Mouse (Mus musculus) lung, postnatal 0 days (tissue): ENCODE data around the gene Kcnh1. TPM values are rescaled to one million over a fixed set of nuclear protein-coding genes. Genes with fewer than 3 reads are reported as not detected.

Source experiments
- ATAC-seq: fragments of 200-750 bp; cut with Nextera tagmentation; 2 replicates; pipeline ENCODE4 v1.8.0; 2017; ENCODE audit warnings: moderate library complexity
- DNase-seq: peaks from one replicate; pipeline ENCODE4 v3.0.0-alpha.2; 2016; ENCODE audit warnings: low spot score
- H3K27ac ChIP-seq: fragments of 300-500 bp; sonication (generic); 2 replicates; pipeline ENCODE4 v1.5.1; 2014; ENCODE audit warnings: antibody characterized with exemption, mild to moderate bottlenecking, low read length, mixed read lengths
- H3K27me3 ChIP-seq: fragments of 300-500 bp; sonication (generic); replicated peaks from 2 replicates; pipeline ENCODE4 v1.6.1; 2014; ENCODE audit warnings: low read length, mixed read lengths; ENCODE audit not compliant: insufficient read depth
- H3K36me3 ChIP-seq: fragments of 300-500 bp; sonication (generic); 2 replicates; pipeline ENCODE4 v1.6.1; 2014; ENCODE audit warnings: low read length, mixed read lengths; ENCODE audit not compliant: insufficient read depth
- H3K4me1 ChIP-seq: fragments of 300-500 bp; sonication (generic); 2 replicates; pipeline ENCODE4 v1.6.1; 2014; ENCODE audit warnings: antibody characterized with exemption, low read depth, low read length, mixed read lengths; ENCODE audit not compliant: insufficient read depth
- H3K4me2 ChIP-seq: fragments of 300-500 bp; sonication (generic); replicated peaks from 2 replicates; pipeline ENCODE4 v1.6.1; 2014; ENCODE audit warnings: low read depth, mild to moderate bottlenecking, low read length, moderate library complexity, mixed read lengths
- H3K4me3 ChIP-seq: fragments of 300-500 bp; sonication (generic); 2 replicates; pipeline ENCODE4 v1.5.1; 2014; ENCODE audit warnings: low read depth, low read length
- H3K9ac ChIP-seq: fragments of 300-500 bp; sonication (generic); replicated peaks from 2 replicates; pipeline ENCODE4 v1.6.1; 2014; ENCODE audit warnings: low read depth, mild to moderate bottlenecking
- H3K9me3 ChIP-seq: fragments of 300-500 bp; sonication (generic); 2 replicates; pipeline ENCODE4 v1.6.1; 2016; ENCODE audit warnings: low read length, mixed read lengths
- CTCF ChIP-seq: IDR thresholded peaks from 2 replicates; pipeline ENCODE4 v1.5.1; 2016; ENCODE audit warnings: antibody characterized with exemption, mild to moderate bottlenecking
- EP300 ChIP-seq: IDR thresholded peaks from 2 replicates; pipeline ENCODE4 v1.6.1; 2016; ENCODE audit warnings: antibody characterized with exemption, mild to moderate bottlenecking, control low read depth
- WGBS: fragments of 180-500 bp; shearing (Covaris S2); extraction: QIAGEN DNeasy Blood & Tissue Kit; methylation state at CpG from one replicate; pipeline ENCODE4 v1.1.7; 2014; 5-methylcytosine and 5-hydroxymethylcytosine counted together
- polyA plus RNA-seq: library from polyadenylated mRNA; unstranded; fragments of >200 nt; fragmentation: Nextera tagmentation; extraction: Ambion mirVana; gene quantifications from 2 replicates; pipeline ENCODE4 v1.2.1, GENCODE M21; 2015

The Kcnh1 gene
- polyA plus RNA-seq, 1 experiment from 2014 or later = 4.4 TPM

GRCm38 (mm10) chr1:192295243-192295860, 104.8 kb downstream of the Kcnh1 start:
- Histone ChIP-seq H3K9ac (no peak overlapping the region), H3K27ac (no peak overlapping the region), H3K36me3 (no peaks in the 10 kb centered on the region), H3K4me1 (peaks cover 4% of the 10 kb centered on the region; the same call in 1 of the 2 replicates), H3K27me3 (no peaks in the 10 kb centered on the region), H3K4me3 (no peak overlapping the region), H3K9me3 (no peaks in the 10 kb centered on the region), H3K4me2 (no peak overlapping the region)
- DNase-seq (no peak), ATAC-seq (no peak)
- TF ChIP-seq EP300 (no peak), CTCF (no peak)
- WGBS = 60% methylated on average over 11 of the region's 11 CpGs

- DNase-seq = no peak
- no peak for ATAC-seq
- no peak overlapping the region for H3K4me3 ChIP-seq
- TF ChIP-seq CTCF = no peak
- TF ChIP-seq EP300 = no peak
- peaks cover 4% of the 10 kb centered on the region; the same call in 1 of the 2 replicates for H3K4me1 ChIP-seq
- H3K4me2 ChIP-seq = no peak overlapping the region
- H3K36me3 ChIP-seq = no peaks in the 10 kb centered on the region
- no peak overlapping the region for H3K9ac ChIP-seq
- H3K27ac ChIP-seq = no peak overlapping the region
- H3K27me3 ChIP-seq = no peaks in the 10 kb centered on the region
- H3K9me3 ChIP-seq = no peaks in the 10 kb centered on the region
Observed at GRCm38 (mm10) chr1:192295902-192296301, 105.3 kb downstream of the Kcnh1 start.

GRCm38 (mm10) chr1:192297481-192298128, 107.0 kb downstream of the Kcnh1 start:
- DNase-seq (no peak), ATAC-seq (no peak)
- Histone ChIP-seq H3K27ac (no peak overlapping the region), H3K4me1 (peaks cover 4% of the 10 kb centered on the region; the same call in 1 of the 2 replicates), H3K4me2 (no peak overlapping the region), H3K9me3 (no peaks in the 10 kb centered on the region), H3K36me3 (no peaks in the 10 kb centered on the region), H3K4me3 (no peak overlapping the region), H3K9ac (no peak overlapping the region), H3K27me3 (no peaks in the 10 kb centered on the region)
- 57% methylated on average over 5 of the region's 5 CpGs for WGBS
- TF ChIP-seq EP300 (no peak), CTCF (no peak)

GRCm38 (mm10) chr1:192300417-192300816, 109.8 kb downstream of the Kcnh1 start:
- Histone ChIP-seq H3K4me3 (no peak overlapping the region), H3K36me3 (no peaks in the 10 kb centered on the region), H3K9ac (no peak overlapping the region), H3K9me3 (no peaks in the 10 kb centered on the region), H3K4me2 (no peak overlapping the region), H3K27me3 (no peaks in the 10 kb centered on the region), H3K4me1 (peaks cover 4% of the 10 kb centered on the region; the same call in 1 of the 2 replicates), H3K27ac (no peak overlapping the region)
- WGBS = 55% methylated on average over 7 of the region's 7 CpGs
- TF ChIP-seq CTCF = no peak
- TF ChIP-seq EP300 = no peak
- ATAC-seq = no peak
- no peak for DNase-seq

GRCm38 (mm10) chr1:192303615-192304014, 113.0 kb downstream of the Kcnh1 start:
- no peaks in the 10 kb centered on the region for H3K36me3 ChIP-seq
- no peak for TF ChIP-seq CTCF
- TF ChIP-seq EP300 = no peak
- no peaks in the 10 kb centered on the region for H3K27me3 ChIP-seq
- H3K27ac ChIP-seq = no peak overlapping the region
- H3K9ac ChIP-seq = no peak overlapping the region
- no peak for ATAC-seq
- no peak overlapping the region for H3K4me2 ChIP-seq
- WGBS = 63% methylated on average over 2 of the region's 2 CpGs
- H3K4me1 ChIP-seq = peaks cover 4% of the 10 kb centered on the region; the same call in 1 of the 2 replicates
- no peaks in the 10 kb centered on the region for H3K9me3 ChIP-seq
- no peak for DNase-seq
- no peak overlapping the region for H3K4me3 ChIP-seq

- no peak overlapping the region for H3K4me3 ChIP-seq
- H3K27me3 ChIP-seq = no peaks in the 10 kb centered on the region
- no peak for TF ChIP-seq CTCF
- no peak for TF ChIP-seq EP300
- 79% methylated on average over 1 of the region's 1 CpGs for WGBS
- H3K4me2 ChIP-seq = no peak overlapping the region
- no peak overlapping the region for H3K27ac ChIP-seq
- no peak overlapping the region for H3K9ac ChIP-seq
- H3K36me3 ChIP-seq = no peaks in the 10 kb centered on the region
- H3K4me1 ChIP-seq = no peaks in the 10 kb centered on the region
- DNase-seq (no peak), ATAC-seq (no peak)
- H3K9me3 ChIP-seq = no peaks in the 10 kb centered on the region
Observed at GRCm38 (mm10) chr1:192305155-192305554, 114.6 kb downstream of the Kcnh1 start.
